Mouse (Mus musculus): ENCODE data around the gene Pmvk.

DNA sequence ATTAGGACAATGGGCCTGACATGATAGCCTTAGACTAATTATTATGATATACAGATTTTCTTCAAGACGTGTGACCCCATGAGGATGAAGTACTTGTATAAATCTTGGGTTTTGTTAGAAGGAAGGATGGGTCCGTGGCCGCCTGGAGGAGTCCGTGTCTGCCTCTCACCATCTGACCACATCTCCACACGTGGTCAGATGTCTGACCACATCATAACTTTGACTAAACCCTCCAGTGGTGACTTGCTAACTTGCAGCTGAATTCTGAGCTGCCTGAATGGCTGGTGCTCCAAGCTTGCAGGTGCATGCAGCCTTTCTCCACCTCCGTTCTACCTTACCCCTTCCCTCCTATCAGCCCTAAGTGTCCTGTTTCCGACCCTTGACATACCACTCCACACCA, 48.2 kb downstream of the Pmvk start:
- TF ChIP-seq POLR2A (IDR thresholded peaks at IDR 0.05; ENCODE audit: insufficient read depth, low read depth, low read length) (no peak), CTCF (IDR thresholded peaks at IDR 0.05; ENCODE audit: insufficient read depth, low read depth, low read length) (no peak)

Measured in olfactory bulb, adult 2 months (tissue).